Mouse (Mus musculus) heart, embryonic 10.5 days (tissue): Measurements from ENCODE around the gene Prr12. TPM values are rescaled to one million over a fixed set of nuclear protein-coding genes. Genes with fewer than 3 reads are reported as not detected.

Experiments
- DNase-seq: peaks from one replicate; pipeline ENCODE4 v3.0.0-alpha.2; 2017; ENCODE audit warnings: low spot score
- H3K27ac ChIP-seq: fragments of 300-500 bp; sonication (generic); 2 replicates; pipeline ENCODE4 v1.5.1; 2016; ENCODE audit warnings: mild to moderate bottlenecking
- H3K27me3 ChIP-seq: fragments of 300-500 bp; sonication (generic); 2 replicates; pipeline ENCODE4 v1.6.1; 2016; ENCODE audit warnings: mild to moderate bottlenecking; ENCODE audit not compliant: poor library complexity, insufficient read depth, severe bottlenecking
- H3K36me3 ChIP-seq: fragments of 300-500 bp; sonication (generic); 2 replicates; pipeline ENCODE4 v1.6.1; 2016; ENCODE audit warnings: mild to moderate bottlenecking, moderate library complexity
- H3K4me1 ChIP-seq: fragments of 300-500 bp; sonication (generic); 2 replicates; pipeline ENCODE4 v1.6.1; 2016; ENCODE audit warnings: mild to moderate bottlenecking
- H3K4me3 ChIP-seq: fragments of 300-500 bp; sonication (generic); 2 replicates; pipeline ENCODE4 v1.5.1; 2016; ENCODE audit warnings: mild to moderate bottlenecking, moderate library complexity
- H3K9me3 ChIP-seq: fragments of 300-500 bp; sonication (generic); 2 replicates; pipeline ENCODE4 v1.6.1; 2016; ENCODE audit warnings: mild to moderate bottlenecking, moderate library complexity
- WGBS: fragments of 180-500 bp; shearing (Covaris S2); methylation state at CpG from one replicate; pipeline ENCODE4 v1.1.7; 2016; 5-methylcytosine and 5-hydroxymethylcytosine counted together
- polyA plus RNA-seq: library from polyadenylated mRNA; unstranded; fragments of >200 nt; fragmentation: Nextera tagmentation; extraction: Ambion mirVana; gene quantifications from 2 replicates; pipeline ENCODE4 v1.2.1, GENCODE M21; 2016

Prr12 gene
- polyA plus RNA-seq, 1 experiment from 2014 or later: 13.3 TPM

DNA sequence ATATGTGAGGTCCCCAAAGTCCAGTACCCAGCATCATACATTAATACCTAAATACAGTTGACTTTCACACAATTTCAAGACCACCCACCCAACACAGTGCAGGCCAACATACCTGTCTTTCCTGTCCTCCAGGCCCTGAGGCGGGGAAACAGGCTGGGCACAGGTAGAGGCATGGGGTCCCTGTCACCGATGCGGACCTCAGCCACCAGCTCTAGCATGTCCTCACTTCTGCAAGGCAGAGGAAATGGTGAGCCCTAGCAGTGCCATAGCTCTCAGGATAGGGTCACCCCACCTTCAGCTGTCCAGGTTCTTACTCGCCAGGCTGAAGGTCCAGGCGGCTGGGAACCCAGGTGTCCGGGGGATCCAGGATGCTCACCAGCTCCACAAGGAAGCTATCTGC lies 40.7 kb downstream of the Prr12 start:
- Histone ChIP-seq H3K27me3 (no peaks in the 10 kb centered on the region), H3K4me1 (peaks cover 16% of the 10 kb centered on the region; the same call in 1 of the 2 replicates), H3K9me3 (no peaks in the 10 kb centered on the region), H3K36me3 (peaks cover 64% of the 10 kb centered on the region), H3K4me3 (no peak overlapping the region), H3K27ac (0 out of 2 replicates have a peak overlapping the region, but pooled peaks have one; percentile 31)
- no peak for DNase-seq
- 93% methylated on average over 6 of the region's 6 CpGs for WGBS

DNA sequence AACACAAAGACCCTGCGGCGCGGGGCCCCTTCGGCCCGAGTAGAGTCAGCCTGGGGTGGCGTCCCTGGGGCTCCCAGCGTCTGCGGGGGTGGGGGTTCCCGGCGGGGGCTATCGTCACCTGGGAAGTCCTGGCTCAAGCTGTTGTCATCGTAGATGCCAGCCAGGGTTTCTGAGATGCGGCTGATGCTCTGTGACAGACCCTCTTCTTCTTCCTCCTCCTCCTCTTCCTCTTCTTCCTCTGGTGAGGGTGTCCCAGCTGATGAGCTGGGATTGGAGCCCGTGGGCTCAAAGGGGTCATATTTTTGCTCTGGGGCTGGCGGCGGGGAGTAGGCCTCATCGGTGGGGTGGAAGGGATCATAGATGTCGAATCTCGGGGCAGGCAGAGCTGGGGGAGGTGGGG lies 44.3 kb downstream of the Prr12 start:
- 92% methylated on average over 19 of the region's 19 CpGs for WGBS
- peaks cover 95% of the 10 kb centered on the region for H3K36me3 ChIP-seq
- no peak overlapping the region for H3K4me3 ChIP-seq
- DNase-seq: no peak
- no peaks in the 10 kb centered on the region for H3K9me3 ChIP-seq
- peaks cover 21% of the 10 kb centered on the region for H3K4me1 ChIP-seq
- no peak overlapping the region for H3K27ac ChIP-seq
- H3K27me3 ChIP-seq: no peaks in the 10 kb centered on the region

DNA sequence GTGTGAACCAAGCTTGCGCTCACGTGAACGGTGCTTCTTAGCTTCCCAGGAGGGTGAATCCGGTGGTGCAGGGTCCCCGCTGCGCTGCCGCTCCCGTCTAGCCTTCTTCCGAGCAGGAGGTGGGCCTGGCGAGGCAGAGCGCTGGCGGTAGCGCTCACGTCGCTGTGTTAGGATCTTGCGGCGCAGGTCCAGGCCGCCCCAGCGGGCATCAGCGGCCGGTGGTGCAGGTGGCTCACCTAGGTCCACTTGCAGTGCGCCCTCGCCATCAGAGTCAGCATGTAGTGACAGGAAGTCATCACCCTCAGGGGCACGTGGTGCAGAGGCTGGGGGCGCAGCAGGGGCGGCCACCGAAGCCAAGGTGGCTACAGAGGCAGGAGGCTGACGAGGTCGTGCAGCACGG lies 44.8 kb downstream of the Prr12 start:
- H3K4me3 ChIP-seq: no peak overlapping the region
- no peaks in the 10 kb centered on the region for H3K9me3 ChIP-seq
- no peak overlapping the region for H3K27ac ChIP-seq
- no peak for DNase-seq
- peaks cover 16% of the 10 kb centered on the region for H3K4me1 ChIP-seq
- WGBS: 93% methylated on average over 30 of the region's 30 CpGs
- peaks cover 95% of the 10 kb centered on the region for H3K36me3 ChIP-seq
- no peaks in the 10 kb centered on the region for H3K27me3 ChIP-seq

DNA sequence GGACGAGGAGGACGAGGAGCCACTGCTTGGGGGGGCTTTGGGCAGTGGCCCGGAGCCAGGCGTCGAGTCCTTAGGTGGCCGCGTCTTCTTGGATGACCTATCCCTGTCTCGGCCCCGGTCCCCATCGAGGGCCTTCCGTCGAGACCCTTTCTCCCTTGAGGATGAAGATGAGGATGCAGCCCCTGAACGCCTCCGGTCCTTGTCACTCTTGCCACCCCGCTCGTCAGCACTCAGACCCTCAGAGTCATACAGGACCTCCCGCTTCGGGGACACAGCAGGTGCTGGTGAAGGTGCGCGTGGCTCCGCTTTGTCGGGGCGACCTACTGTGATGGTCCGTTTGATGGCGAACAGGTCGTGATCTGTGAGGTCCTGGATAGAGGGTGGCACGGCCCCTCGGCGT lies 45.5 kb downstream of the Prr12 start:
- Histone ChIP-seq H3K27me3 (no peaks in the 10 kb centered on the region), H3K9me3 (no peaks in the 10 kb centered on the region), H3K4me3 (no peak overlapping the region), H3K4me1 (peaks cover 16% of the 10 kb centered on the region), H3K36me3 (peaks cover 95% of the 10 kb centered on the region), H3K27ac (no peak overlapping the region)
- no peak for DNase-seq
- WGBS: 94% methylated on average over 29 of the region's 29 CpGs

DNA sequence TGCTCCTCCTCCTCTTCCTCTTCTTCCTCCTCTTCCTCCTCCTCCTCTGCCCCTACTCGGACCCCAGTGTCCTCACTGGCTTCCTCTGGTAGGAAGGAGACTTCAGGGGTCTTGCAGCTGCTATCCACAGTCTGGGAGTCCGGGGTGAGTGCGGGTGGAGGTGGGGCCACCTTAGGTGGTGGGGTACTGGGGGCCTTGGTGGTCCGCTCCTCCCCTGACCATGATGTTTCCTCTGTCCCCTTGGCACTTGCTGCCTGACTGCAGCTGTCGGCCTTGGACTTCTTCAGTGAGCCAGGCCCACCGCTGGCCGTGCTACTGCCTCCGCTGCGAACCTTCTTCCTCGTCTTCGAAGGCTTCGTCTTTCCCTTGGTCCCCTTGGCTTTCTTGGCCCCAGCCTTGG lies 46.2 kb downstream of the Prr12 start:
- H3K36me3 ChIP-seq: peaks cover 95% of the 10 kb centered on the region
- no peak overlapping the region for H3K4me3 ChIP-seq
- peaks cover 16% of the 10 kb centered on the region for H3K4me1 ChIP-seq
- 98% methylated on average over 12 of the region's 12 CpGs for WGBS
- H3K27ac ChIP-seq: no peak overlapping the region
- H3K9me3 ChIP-seq: no peaks in the 10 kb centered on the region
- no peaks in the 10 kb centered on the region for H3K27me3 ChIP-seq
- no peak for DNase-seq

DNA sequence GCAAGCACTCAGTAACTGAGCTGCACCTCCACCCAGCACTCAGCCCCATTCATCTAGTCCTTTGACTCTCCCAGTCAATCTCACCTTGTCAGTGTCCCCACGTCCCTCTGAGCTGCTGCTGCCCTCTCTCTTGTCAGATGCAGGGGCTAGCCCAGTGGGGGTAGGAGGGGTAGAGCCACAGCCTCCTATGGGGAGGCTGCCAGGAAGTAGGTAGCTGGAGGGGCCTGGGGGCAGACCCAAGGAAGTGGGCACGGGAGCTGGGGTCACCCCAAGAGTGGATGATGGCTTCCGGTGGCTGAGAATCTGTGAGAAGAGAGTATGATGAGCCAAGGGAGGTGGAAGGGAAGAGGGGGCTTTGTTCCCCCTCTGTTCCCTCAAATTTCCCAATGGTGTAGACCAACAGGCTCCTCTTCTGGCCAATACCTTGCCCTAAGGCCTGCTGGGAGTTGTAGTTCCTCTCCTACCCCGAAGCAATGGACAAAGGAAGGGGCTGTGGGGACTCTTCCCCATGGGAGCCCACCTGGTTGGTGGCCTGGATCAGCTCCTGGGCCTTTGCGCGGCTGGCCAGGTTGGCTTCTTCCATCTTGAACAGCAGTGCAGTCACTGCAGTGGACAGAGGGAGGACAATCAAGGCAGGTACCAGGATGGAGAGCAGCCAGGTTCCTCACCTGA lies 47.2 kb downstream of the Prr12 start:
- peaks cover 24% of the 10 kb centered on the region for H3K4me1 ChIP-seq
- no peaks in the 10 kb centered on the region for H3K27me3 ChIP-seq
- no peak overlapping the region for H3K4me3 ChIP-seq
- H3K27ac ChIP-seq: 0 out of 2 replicates have a peak overlapping the region, but pooled peaks have one; percentile 13
- H3K9me3 ChIP-seq: no peaks in the 10 kb centered on the region
- WGBS: 89% methylated on average over 6 of the region's 6 CpGs
- DNase-seq: no peak
- peaks cover 99% of the 10 kb centered on the region for H3K36me3 ChIP-seq

DNA sequence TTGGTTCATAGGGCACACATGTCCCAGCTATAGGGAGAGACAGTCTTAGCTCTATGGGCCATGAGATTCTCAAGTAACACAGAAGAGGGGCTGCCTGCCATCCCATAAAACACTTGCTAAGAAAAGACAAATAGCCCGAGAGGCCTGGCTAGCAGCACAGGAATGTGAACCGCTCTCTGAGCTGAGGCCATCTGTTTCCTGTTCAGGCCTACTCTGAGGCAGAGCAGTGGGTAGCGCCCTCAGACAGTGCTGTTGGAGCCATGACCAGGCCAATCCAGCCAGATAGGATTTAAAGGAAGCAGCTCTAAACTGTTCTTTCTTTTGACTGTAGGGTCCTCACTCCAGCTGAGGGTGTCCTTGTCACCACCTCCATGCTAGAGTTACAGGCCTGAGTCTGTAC lies 48.1 kb downstream of the Prr12 start:
- Histone ChIP-seq H3K9me3 (no peaks in the 10 kb centered on the region), H3K27me3 (no peaks in the 10 kb centered on the region), H3K4me3 (no peak overlapping the region), H3K27ac (no peak overlapping the region), H3K36me3 (peaks cover 99% of the 10 kb centered on the region), H3K4me1 (peaks cover 28% of the 10 kb centered on the region)
- DNase-seq: no peak
- WGBS: 74% methylated on average over 3 of the region's 3 CpGs

DNA sequence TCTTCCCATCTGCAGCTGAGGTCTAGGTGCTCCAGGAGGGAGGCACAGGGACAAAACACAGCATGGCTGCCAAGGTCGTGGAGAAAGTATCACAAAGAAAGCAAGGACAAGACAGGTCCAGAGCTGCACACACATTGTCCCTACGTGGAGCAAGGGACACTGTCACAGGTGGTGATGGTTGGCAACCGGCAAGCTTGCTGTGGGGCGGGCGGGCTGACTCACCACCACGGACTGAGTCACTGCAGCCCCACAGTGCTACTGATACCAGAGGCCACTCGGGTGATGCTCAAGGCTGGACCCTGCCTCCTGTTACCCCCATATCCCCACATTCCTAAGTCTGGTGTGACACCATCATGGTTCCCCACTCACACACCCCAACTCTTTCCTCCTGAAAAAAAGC lies 50.2 kb downstream of the Prr12 start:
- no peaks in the 10 kb centered on the region for H3K9me3 ChIP-seq
- no peaks in the 10 kb centered on the region for H3K27me3 ChIP-seq
- WGBS: 84% methylated on average over 7 of the region's 7 CpGs
- no peak overlapping the region for H3K27ac ChIP-seq
- H3K4me1 ChIP-seq: peaks cover 42% of the 10 kb centered on the region
- no peak overlapping the region for H3K4me3 ChIP-seq
- DNase-seq: no peak
- H3K36me3 ChIP-seq: peaks cover 79% of the 10 kb centered on the region

DNA sequence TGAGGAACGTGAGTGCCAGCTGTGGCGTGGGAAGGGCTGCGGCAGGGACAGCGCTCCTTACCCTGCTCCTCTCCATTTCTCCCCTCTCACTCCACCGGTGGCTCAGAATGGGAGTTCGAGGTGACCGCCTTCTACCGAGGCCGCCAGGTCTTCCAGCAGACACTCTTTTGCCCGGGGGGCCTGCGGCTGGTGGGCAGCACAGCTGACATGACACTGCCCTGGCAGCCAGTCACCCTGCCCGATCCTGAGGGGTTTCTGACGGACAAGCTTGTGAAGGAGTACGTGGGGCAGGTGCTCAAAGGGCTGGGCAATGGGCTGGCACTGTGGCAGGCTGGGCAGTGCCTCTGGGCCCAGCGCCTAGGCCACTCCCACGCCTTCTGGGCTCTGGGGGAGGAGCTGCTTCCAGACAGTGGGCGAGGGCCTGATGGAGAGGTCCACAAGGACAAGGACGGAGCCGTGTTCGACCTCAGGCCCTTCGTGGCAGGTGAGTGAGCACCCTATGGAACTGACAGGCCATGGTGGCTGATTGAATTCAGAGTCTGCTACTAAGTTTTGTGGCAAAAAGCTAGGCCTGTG lies 52.1 kb downstream of the Prr12 start:
- Histone ChIP-seq H3K4me3 (no peak overlapping the region), H3K27ac (0 out of 2 replicates have a peak overlapping the region, but pooled peaks have one; percentile 6), H3K9me3 (no peaks in the 10 kb centered on the region), H3K36me3 (peaks cover 66% of the 10 kb centered on the region), H3K27me3 (no peaks in the 10 kb centered on the region), H3K4me1 (peaks cover 53% of the 10 kb centered on the region)
- DNase-seq: no peak
- WGBS: 88% methylated on average over 21 of the region's 21 CpGs

DNA sequence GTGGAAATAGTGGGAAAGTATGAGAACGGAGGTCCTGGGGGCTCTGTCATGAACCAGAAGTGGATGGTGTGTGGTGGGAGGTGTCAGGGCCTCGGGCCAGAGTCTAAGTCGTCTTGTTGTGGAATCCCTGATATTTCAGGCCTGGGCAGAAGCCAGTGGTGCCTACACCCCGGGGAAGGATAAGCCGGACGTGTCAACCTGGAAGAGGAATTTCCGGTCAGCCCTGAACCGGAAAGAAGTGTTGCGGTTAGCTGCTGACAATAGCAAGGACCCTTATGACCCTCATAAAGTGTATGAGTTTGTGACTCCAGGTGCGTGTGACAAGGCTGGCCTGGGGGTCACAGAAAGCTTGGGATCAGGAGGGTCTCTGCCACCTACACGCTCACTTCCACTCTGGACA lies 52.9 kb downstream of the Prr12 start:
- peaks cover 49% of the 10 kb centered on the region for H3K4me1 ChIP-seq
- no peaks in the 10 kb centered on the region for H3K9me3 ChIP-seq
- DNase-seq: no peak
- peak overlapping the region; percentile 20; the same call in 1 of the 2 replicates for H3K4me3 ChIP-seq
- H3K36me3 ChIP-seq: peaks cover 66% of the 10 kb centered on the region
- H3K27ac ChIP-seq: no peak overlapping the region
- H3K27me3 ChIP-seq: no peaks in the 10 kb centered on the region
- WGBS: 70% methylated on average over 11 of the region's 11 CpGs

DNA sequence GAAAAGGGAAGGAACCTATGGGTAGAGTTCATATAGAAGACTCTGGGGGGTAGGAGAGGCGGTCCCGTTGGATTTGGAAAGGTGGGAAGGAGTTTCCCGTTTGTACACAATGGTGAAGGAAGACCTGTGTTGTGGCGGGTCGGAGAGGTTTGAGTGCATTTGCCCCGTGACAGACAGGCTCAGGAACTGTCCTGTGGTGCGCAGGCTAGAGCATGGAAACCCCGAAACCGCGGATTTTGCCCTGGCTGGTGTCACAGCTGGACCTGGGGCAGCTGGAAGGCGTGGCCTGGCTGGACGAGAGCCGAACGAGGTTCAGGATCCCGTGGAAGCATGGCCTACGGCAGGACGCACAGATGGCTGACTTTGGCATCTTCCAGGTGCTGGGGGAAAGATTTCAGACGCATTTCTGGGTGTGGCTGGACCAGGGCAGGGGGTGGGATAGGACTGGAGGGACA lies 54.2 kb downstream of the Prr12 start, which contains the start of gene Bcl2l12:
TSS of gene Bcl2l12 (minus strand) at position 212 of the 455 bp plus-strand sequence.
- 1% methylated on average over 18 of the region's 18 CpGs for WGBS
- no peak for DNase-seq
- H3K27ac ChIP-seq: peak within 1 kb of the TSS; percentile 92

DNA sequence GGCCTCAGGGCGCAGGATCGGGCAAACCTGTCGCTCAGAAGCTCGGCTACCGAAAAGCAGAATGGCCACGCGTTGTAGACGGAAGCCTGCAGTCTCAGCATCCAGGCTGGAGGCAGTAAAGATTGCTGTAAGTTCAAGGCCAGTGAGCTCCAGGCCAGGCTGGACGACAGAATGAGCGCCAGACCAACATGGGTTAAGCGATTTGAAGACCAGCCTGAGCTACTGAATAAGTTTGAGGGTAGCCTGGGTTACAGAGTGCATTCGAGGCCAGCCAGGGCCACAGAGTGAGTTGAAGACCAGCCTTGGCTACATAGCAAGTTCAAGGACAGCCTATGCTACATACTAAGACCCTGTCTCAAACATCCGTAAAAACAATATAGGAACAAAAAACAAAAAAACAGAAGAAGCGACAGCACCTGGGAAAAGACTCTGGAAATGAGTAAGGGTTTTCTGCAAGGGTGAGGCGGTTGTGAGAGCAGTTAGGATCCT lies 54.7 kb downstream of the Prr12 start:
- peaks cover 68% of the 10 kb centered on the region for H3K36me3 ChIP-seq
- no peak for DNase-seq
- 3% methylated on average over 15 of the region's 15 CpGs for WGBS
- no peaks in the 10 kb centered on the region for H3K27me3 ChIP-seq
- H3K4me1 ChIP-seq: peaks cover 48% of the 10 kb centered on the region
- H3K9me3 ChIP-seq: no peaks in the 10 kb centered on the region
- H3K27ac ChIP-seq: peak overlapping the region; percentile 92
- H3K4me3 ChIP-seq: peak overlapping the region; percentile 76

More for the DNA sequence above, 54.2 kb downstream of the Prr12 start, which contains the start of gene Bcl2l12:
- H3K9me3 ChIP-seq: no peaks in the 10 kb centered on the region
- H3K36me3 ChIP-seq: peaks cover 68% of the 10 kb centered on the region
- no peaks in the 10 kb centered on the region for H3K27me3 ChIP-seq
- peaks cover 48% of the 10 kb centered on the region for H3K4me1 ChIP-seq
- peak within 1 kb of the TSS; percentile 76 for H3K4me3 ChIP-seq

DNA sequence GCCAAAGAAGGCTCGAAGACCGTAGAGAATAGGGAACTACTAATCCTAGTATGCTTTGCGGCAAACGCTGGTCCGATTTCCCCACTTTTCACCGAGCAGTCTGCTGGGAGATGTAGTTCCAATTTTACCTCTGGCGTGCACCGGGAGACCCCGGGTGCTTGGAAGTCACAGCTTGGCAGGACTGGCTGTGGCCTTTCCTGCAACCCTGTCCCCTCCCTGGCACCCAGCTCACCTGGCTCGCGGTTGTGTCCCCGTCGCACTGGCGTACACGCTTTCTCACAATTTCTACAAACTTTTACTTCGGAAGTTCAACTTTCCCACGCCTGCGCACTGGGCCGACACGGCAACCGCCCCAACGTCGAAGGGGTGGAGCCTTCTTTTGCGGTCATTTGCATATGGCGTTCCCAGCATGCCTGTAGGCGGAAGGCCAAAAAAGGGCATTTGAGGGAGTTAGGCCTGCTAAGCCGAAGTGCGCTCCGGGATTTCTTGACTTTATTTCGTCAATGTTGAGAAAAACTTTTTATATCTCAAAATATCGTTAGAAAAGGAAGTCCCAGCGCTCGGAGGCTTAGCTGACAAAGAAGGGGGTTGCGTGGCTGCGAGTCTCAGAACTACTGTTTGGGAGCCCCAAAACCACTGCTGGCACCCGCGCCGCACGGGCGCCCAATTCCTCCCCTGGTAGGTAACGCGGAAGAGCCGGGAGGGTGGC lies 55.3 kb downstream of the Prr12 start, which contains the start of gene Irf3:
TSS of gene Irf3 (plus strand) at position 418 of the 709 bp plus-strand sequence.
- H3K36me3 ChIP-seq: peaks cover 68% of the 10 kb centered on the region
- under 1% methylated on average over 43 of the region's 43 CpGs for WGBS
- DNase-seq: peak; percentile 98
- peaks cover 48% of the 10 kb centered on the region for H3K4me1 ChIP-seq
- peak within 1 kb of the TSS; percentile 92 for H3K27ac ChIP-seq
- no peaks in the 10 kb centered on the region for H3K27me3 ChIP-seq
- H3K9me3 ChIP-seq: no peaks in the 10 kb centered on the region
- H3K4me3 ChIP-seq: peak within 1 kb of the TSS; percentile 76
